Mouse (Mus musculus) kidney, adult 2 months (tissue): ENCODE results near the gene Pth2.

Experiments used
- CTCF ChIP-seq: fragments of 200-500 bp; conservative IDR thresholded peaks from 2 replicates; pipeline ENCODE4 v1.5.1; 2011; ENCODE audit warnings: low read depth, mild to moderate bottlenecking, control low read depth, low read length, moderate library complexity, mixed read lengths; ENCODE audit not compliant: insufficient read depth, insufficient read length
- POLR2A ChIP-seq: fragments of 200-500 bp; IDR thresholded peaks from one replicate; pipeline ENCODE4 v1.6.1; 2011; ENCODE audit warnings: low read depth, low read length, control low read depth

DNA sequence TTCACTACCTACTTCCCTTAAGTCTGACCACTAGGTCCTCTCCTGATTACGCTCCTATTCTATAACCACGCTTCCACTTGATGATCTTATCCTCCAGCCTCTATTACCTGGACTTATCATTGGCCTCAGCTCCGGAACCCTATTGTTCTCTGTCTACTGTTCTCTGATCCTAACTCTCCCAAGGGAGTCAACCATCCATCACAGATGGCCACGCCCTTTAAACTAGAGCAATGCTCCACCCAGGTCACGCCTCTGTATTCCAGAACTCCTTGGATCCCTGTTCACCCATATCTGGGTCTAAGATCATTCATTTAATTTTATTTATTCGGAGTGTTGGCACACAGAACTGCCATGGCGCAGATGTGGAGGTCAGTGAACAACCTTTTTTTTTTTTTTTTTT is 31.6 kb downstream of the Pth2 start:
- TF ChIP-seq CTCF = no peak
- TF ChIP-seq POLR2A = no peak
